Mouse (Mus musculus): ENCODE results near the gene Dnmt3a. TPM values are rescaled to one million over a fixed set of nuclear protein-coding genes. Genes with fewer than 3 reads are reported as not detected.

Dnmt3a gene
- total RNA-seq, 2 experiments from 2014 or later, result 35.9 to 42.7 TPM

GRCm38 (mm10) chr12:3850731-3851130 is 44.9 kb downstream of the Dnmt3a start:
- no peak for DNase-seq (ENCODE audit: low spot score in 2 of 2)

- no peak for DNase-seq (ENCODE audit: low spot score in 2 of 2)
Observed at GRCm38 (mm10) chr12:3851179-3851578, 45.4 kb downstream of the Dnmt3a start.

- DNase-seq (ENCODE audit: low spot score in 2 of 2), result no peak
Observed at GRCm38 (mm10) chr12:3852521-3852920, 46.7 kb downstream of the Dnmt3a start.

GRCm38 (mm10) chr12:3854419-3854818 is 48.6 kb downstream of the Dnmt3a start:
- DNase-seq (ENCODE audit: low spot score in 2 of 2), result no peak

- peak; percentile 38 to 51 for DNase-seq (ENCODE audit: low spot score in 2 of 2)
Observed at GRCm38 (mm10) chr12:3855762-3856501, 50.1 kb downstream of the Dnmt3a start.

- no peak for DNase-seq (ENCODE audit: low spot score in 2 of 2)
Observed at GRCm38 (mm10) chr12:3856748-3857147, 50.9 kb downstream of the Dnmt3a start.

- DNase-seq (ENCODE audit: low spot score in 2 of 2), result no peak
Observed at GRCm38 (mm10) chr12:3857231-3857630, 51.4 kb downstream of the Dnmt3a start.

GRCm38 (mm10) chr12:3857773-3858172 is 52.0 kb downstream of the Dnmt3a start:
- no peak for DNase-seq (ENCODE audit: low spot score in 2 of 2)

- DNase-seq (ENCODE audit: low spot score in 2 of 2), result no peak
Observed at GRCm38 (mm10) chr12:3858754-3859153, 52.9 kb downstream of the Dnmt3a start.

- no peak for DNase-seq (ENCODE audit: low spot score in 2 of 2)
Observed at GRCm38 (mm10) chr12:3859545-3859944, 53.7 kb downstream of the Dnmt3a start.

- no peak for DNase-seq (ENCODE audit: low spot score in 2 of 2)
Observed at GRCm38 (mm10) chr12:3860005-3860404, 54.2 kb downstream of the Dnmt3a start.

- peak in 1 of 2 experiments; percentile 36 for DNase-seq (ENCODE audit: low spot score in 2 of 2)
Observed at GRCm38 (mm10) chr12:3861665-3862228, 55.9 kb downstream of the Dnmt3a start.

- DNase-seq (ENCODE audit: low spot score in 2 of 2), result no peak
Observed at GRCm38 (mm10) chr12:3862253-3862652, 56.4 kb downstream of the Dnmt3a start.

- DNase-seq (ENCODE audit: low spot score in 2 of 2), result no peak
Observed at GRCm38 (mm10) chr12:3864208-3864607, 58.4 kb downstream of the Dnmt3a start.

- no peak for DNase-seq (ENCODE audit: low spot score in 2 of 2)
Observed at GRCm38 (mm10) chr12:3865594-3865993, 59.8 kb downstream of the Dnmt3a start.

- no peak for DNase-seq (ENCODE audit: low spot score in 2 of 2)
Observed at GRCm38 (mm10) chr12:3866654-3867370, 61.0 kb downstream of the Dnmt3a start.

- DNase-seq (ENCODE audit: low spot score in 2 of 2), result no peak
Observed at GRCm38 (mm10) chr12:3868115-3868514, 62.3 kb downstream of the Dnmt3a start.

GRCm38 (mm10) chr12:3868676-3869458 is 63.1 kb downstream of the Dnmt3a start:
- peak in 1 of 2 experiments; percentile 55 for DNase-seq (ENCODE audit: low spot score in 2 of 2)

- no peak for DNase-seq (ENCODE audit: low spot score in 2 of 2)
Observed at GRCm38 (mm10) chr12:3870024-3870423, 64.2 kb downstream of the Dnmt3a start.

GRCm38 (mm10) chr12:3870859-3871462 is 65.2 kb downstream of the Dnmt3a start:
- no peak for DNase-seq (ENCODE audit: low spot score in 2 of 2)

GRCm38 (mm10) chr12:3871637-3872036 is 65.8 kb downstream of the Dnmt3a start:
- DNase-seq (ENCODE audit: low spot score in 2 of 2), result peak; percentile 65 to 73

All from adrenal gland, adult 18-20 months (tissue).